Mouse (Mus musculus) lung, adult 2 months (tissue): ENCODE measurements around the gene Slc25a48. TPM values are rescaled to one million over a fixed set of nuclear protein-coding genes. Genes with fewer than 3 reads are reported as not detected.

Experiments used
- DNase-seq: peaks from one replicate; pipeline ENCODE4 v3.0.0; 2022
- H3K4me1 ChIP-seq: fragments of 200-500 bp; 2 replicates; pipeline ENCODE4 v1.6.1; 2011; ENCODE audit warnings: low read length; ENCODE audit not compliant: control insufficient read depth, insufficient read depth
- H3K4me3 ChIP-seq: fragments of 200-500 bp; replicated peaks from 2 replicates; pipeline ENCODE3; 2011; ENCODE audit warnings: low read depth, mild to moderate bottlenecking, control low read depth, low read length; ENCODE audit errors: extremely low read depth
- CTCF ChIP-seq: fragments of 200-500 bp; IDR thresholded peaks from 2 replicates; pipeline ENCODE4 v1.5.1; 2011; ENCODE audit warnings: mild to moderate bottlenecking, low read length, control low read depth; ENCODE audit not compliant: insufficient read depth
- POLR2A ChIP-seq: fragments of 200-500 bp; IDR thresholded peaks from 2 replicates; pipeline ENCODE4 v1.6.1; 2011; ENCODE audit warnings: low read depth, mild to moderate bottlenecking, control low read depth, low read length, borderline replicate concordance; ENCODE audit errors: extremely low read depth
- WGBS: fragments of 180-500 bp; shearing (Covaris S2); methylation state at CpG from one replicate; pipeline ENCODE4 v1.1.7; 2018; 5-methylcytosine and 5-hydroxymethylcytosine counted together
- polyA plus RNA-seq: library from polyadenylated mRNA; depleted of rRNA; stranded (reverse); fragments of >200 nt; gene quantifications from 2 replicates; pipeline ENCODE4 v1.2.3, GENCODE M21; 2012

Slc25a48 gene
- polyA plus RNA-seq, 1 experiment: 0.51 TPM

DNA sequence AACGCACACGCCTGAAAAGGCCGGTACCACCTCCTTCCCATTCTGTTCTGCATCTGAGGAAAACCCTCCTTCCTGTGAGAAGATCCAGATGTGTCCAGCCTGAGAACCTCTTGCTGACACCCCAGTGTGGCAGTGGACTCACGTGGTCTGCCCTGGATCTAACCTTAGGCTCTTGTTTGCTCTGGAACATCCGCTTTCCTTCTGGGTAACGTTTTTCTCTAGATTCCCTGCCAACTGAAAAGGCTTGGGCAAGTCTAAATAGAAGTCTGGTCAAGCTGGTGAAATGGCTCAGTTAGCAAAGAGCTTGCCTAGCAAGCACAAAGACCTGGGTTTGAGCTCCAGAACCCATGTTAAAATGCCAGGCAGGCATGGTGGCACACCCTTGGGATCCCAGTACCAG, 6.8 kb downstream of the Slc25a48 start:
- no peak for TF ChIP-seq POLR2A
- no peak for TF ChIP-seq CTCF
- WGBS: 73% methylated on average over 6 of the region's 6 CpGs
- H3K4me1 ChIP-seq: no peaks in the 10 kb centered on the region

GRCm38 (mm10) chr13:56449239-56450030, 11.3 kb downstream of the Slc25a48 start:
- no peak for DNase-seq
- no peak for TF ChIP-seq POLR2A
- no peak for TF ChIP-seq CTCF
- WGBS: 59% methylated on average over 10 of the region's 10 CpGs
- Histone ChIP-seq H3K4me3 (no peak overlapping the region), H3K4me1 (no peaks in the 10 kb centered on the region)

More for the DNA sequence above, 6.8 kb downstream of the Slc25a48 start:
- no peak overlapping the region for H3K4me3 ChIP-seq
- DNase-seq: no peak

DNA sequence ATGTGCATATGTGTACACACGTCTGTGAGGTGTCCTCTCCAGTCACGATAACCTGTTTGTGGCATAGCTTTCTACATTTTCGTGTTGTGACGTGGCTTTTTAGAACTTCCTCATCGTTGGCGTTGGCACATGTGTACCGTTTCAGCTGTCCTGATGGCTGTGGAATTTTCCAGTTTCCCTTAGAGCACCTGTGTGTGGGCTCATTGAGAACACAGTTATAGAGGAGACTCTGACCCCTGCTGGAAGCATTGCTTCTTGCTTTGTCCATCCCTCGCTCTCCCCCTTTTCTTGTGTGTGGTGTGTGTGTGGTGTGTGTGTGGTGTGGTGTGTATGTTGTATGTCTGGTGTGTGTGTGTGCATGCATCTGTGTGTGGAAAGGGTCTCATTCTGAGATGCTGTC, 11.9 kb downstream of the Slc25a48 start:
- WGBS: 68% methylated on average over 8 of the region's 8 CpGs
- TF ChIP-seq CTCF: no peak
- TF ChIP-seq POLR2A: no peak
- Histone ChIP-seq H3K4me1 (no peaks in the 10 kb centered on the region), H3K4me3 (no peak overlapping the region)
- DNase-seq: no peak

- WGBS: 49% methylated on average over 9 of the region's 9 CpGs
- Histone ChIP-seq H3K4me3 (no peak overlapping the region), H3K4me1 (no peaks in the 10 kb centered on the region)
- DNase-seq: no peak
- no peak for TF ChIP-seq POLR2A
- TF ChIP-seq CTCF: no peak
These were observed 19.8 kb downstream of the Slc25a48 start for GRCm38 (mm10) chr13:56458001-56458400.

GRCm38 (mm10) chr13:56461460-56461859, 23.3 kb downstream of the Slc25a48 start:
- 71% methylated on average over 4 of the region's 4 CpGs for WGBS
- TF ChIP-seq POLR2A (no peak), CTCF (no peak)
- Histone ChIP-seq H3K4me3 (no peak overlapping the region), H3K4me1 (no peaks in the 10 kb centered on the region)
- no peak for DNase-seq

DNA sequence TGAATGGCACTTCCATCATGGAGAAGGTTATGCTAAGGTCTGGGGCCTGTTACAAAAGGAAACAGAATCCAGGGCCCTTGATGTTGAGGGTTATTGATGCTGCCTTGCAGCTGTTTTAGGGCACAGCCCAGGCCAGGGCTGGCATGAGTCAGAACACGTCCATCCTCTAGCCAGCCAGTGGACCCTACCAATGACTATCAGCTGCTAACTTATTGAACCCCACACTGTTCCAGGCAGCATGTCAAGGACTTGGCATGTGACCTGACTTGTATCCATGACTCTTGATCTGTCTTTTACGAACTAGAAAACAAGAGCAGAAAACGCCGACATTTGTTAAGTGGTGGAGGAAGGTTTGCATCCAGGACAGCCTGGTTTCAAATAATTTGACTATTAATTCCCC, 24.6 kb downstream of the Slc25a48 start:
- DNase-seq: no peak
- no peak for TF ChIP-seq POLR2A
- TF ChIP-seq CTCF: no peak
- Histone ChIP-seq H3K4me3 (no peak overlapping the region), H3K4me1 (no peaks in the 10 kb centered on the region)
- WGBS: 83% methylated on average over 4 of the region's 4 CpGs

DNA sequence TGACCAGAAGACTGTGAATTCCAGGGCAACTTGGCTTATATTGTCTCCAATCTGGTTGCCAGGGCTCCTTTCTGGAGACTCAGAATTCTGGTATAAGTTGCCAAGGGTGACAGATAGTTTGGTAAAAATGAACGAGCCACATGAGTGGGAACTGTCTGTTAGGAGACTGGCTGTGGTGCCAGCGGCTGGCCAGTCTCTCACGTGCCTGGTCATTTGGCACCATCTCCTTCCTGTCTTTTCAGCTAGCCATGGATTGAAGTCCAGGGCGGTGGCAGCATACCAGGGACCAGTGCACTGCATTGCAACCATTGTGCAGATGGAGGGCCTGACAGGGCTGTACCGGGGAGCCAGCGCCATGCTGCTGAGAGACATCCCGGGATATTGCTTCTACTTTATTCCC, 25.1 kb downstream of the Slc25a48 start:
- WGBS: 78% methylated on average over 7 of the region's 7 CpGs
- no peak for TF ChIP-seq CTCF
- TF ChIP-seq POLR2A: no peak
- Histone ChIP-seq H3K4me3 (no peak overlapping the region), H3K4me1 (no peaks in the 10 kb centered on the region)
- DNase-seq: no peak

DNA sequence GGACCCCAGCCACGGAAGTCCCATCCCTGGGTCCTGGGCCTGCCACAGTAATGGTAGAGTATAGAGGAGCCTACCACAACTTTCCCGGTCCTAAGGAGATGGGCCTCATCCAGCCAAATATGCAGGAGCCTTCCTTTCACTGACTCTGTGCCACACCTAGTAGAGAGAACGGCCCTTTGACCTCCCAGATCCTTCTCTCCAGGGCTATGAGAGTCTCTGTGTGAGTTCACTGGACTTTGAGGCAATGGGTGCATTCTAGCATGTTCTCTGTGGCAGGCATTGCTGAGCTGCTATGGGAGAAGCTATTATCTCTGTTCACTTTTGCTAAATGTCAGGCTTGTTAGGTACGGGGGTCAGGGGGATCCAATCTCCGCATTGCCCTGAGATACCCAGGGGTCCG, 25.6 kb downstream of the Slc25a48 start:
- 78% methylated on average over 6 of the region's 6 CpGs for WGBS

DNA sequence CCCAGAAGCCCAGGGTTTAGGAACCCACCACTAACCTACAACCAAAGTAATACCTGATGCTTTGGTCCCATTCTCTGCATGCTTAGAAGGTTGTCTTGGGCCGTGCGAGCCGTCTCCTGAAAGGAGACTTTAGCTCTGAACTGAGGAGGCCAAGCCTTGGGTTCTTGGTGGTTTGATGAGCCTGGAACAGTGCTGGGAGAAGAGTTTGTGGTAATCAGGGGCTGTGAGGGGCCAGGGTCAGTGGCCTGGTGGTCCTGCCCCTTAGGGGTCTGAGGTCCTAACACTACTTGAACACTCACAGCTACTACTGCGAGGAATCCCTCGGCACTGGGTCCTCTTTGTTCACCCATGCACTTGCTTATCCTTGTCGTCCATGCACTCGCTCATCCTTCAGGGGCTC, 29.6 kb downstream of the Slc25a48 start:
- no peak overlapping the region for H3K4me3 ChIP-seq
- TF ChIP-seq CTCF: no peak
- no peak for TF ChIP-seq POLR2A
- no peaks in the 10 kb centered on the region for H3K4me1 ChIP-seq
- 95% methylated on average over 7 of the region's 7 CpGs for WGBS
- no peak for DNase-seq

More for the DNA sequence above, 25.6 kb downstream of the Slc25a48 start:
- no peak for TF ChIP-seq POLR2A
- no peak for TF ChIP-seq CTCF
- DNase-seq: no peak
- Histone ChIP-seq H3K4me3 (no peak overlapping the region), H3K4me1 (no peaks in the 10 kb centered on the region)

DNA sequence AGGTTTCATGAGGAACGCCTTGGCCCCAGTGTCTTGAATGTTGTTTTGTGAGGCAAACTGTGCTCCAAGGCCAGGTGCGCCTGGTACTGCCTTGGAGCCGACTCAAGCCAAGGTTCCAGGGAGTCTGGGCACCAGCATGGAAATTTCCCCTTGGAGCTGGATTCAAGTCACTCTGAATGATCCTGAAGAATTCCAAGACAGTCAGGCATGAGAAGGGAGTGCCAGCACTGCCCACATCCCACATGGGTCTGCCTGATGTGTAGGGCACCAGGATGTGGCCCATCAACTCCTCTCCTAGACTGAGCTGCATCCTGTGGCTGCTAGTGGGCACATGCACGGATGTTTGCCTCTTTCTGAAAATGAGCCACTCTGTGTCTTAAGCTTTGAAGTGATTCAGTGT, 30.4 kb downstream of the Slc25a48 start:
- TF ChIP-seq POLR2A: no peak
- TF ChIP-seq CTCF: no peak
- 85% methylated on average over 4 of the region's 4 CpGs for WGBS
- DNase-seq: no peak
- Histone ChIP-seq H3K4me1 (no peaks in the 10 kb centered on the region), H3K4me3 (no peak overlapping the region)
